Mouse (Mus musculus) T-helper 1 cell (primary cell): ENCODE data around the gene Nhlrc2.

ENCODE experiments used
- in situ Hi-C: fragments of 300-600 bp; cut with MboI, MseI; formaldehyde crosslinking; loops from one replicate; pipeline ENCODE4 v1.15.1; 2025; ENCODE audit warnings: high pct_unique_total_duplicates

Gene Nhlrc2

DNA sequence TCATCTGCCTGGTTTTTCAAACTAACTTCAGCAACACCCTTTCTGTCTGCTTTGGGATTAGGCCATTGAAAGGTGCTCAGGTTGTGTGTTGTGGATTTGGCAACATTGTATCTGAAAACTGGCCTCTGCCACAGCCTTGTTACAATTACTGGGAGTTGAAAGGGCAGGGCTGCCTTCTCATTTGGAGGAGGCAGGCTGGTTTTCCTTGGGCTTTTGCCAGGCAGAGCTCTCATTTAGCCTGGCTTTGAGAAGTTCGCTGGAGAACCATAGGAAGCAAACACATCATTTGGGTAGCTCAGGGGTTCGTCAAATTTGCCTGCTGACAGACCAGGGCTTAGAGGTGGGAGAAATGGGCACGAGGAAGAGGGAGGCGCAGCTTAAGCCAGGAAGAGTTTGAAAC lies 71.5 kb downstream of the Nhlrc2 start:
- in situ Hi-C loops, result no loop called here

DNA sequence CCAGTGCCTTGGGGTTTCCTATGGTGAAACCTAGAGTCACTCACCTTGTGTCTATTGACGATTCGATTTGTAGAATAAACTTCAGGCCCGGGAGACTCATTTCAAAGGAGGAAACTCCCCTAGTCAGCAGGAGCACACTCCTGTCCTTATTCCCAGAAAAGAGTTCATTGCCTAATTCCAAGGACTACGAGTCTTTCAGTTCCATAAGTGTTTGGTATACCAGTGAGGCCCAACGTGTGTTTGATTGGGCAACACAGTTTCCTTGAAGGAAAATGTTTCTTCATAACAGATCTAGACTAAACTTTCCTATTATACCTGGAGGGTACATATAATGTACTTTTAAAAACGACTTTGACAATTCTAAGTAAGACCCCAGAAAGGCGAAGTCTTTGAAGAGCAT lies 73.8 kb downstream of the Nhlrc2 start:
- in situ Hi-C loops, result no loop called here

DNA sequence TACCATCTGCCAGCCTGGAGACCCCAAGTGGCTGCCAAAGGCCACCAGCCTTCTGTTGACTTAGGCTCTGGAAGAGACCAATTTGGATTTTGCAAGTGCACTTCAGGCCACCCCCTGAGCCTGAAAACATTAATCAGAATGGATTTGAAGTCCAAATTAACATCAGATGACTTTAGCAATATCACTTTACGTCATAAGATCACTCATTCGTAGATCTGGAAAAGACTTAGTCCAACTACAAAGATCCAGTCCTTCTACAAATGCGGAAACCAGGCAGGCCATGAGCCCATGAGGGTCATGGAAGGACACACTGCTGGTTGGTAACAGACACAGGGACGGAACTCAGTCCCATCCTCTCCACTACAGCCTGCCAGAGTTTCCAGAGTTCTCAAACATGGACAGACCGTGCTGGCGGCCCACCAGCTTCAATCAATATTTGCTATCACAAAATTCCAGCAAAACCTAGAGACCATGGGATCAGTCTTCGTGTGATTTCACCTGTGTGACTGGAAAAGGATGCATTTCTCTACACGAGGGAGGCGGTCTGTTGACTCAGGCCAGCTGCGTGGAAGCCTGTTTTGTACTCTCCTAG lies 79.9 kb downstream of the Nhlrc2 start:
- in situ Hi-C loops, result no loop called here

DNA sequence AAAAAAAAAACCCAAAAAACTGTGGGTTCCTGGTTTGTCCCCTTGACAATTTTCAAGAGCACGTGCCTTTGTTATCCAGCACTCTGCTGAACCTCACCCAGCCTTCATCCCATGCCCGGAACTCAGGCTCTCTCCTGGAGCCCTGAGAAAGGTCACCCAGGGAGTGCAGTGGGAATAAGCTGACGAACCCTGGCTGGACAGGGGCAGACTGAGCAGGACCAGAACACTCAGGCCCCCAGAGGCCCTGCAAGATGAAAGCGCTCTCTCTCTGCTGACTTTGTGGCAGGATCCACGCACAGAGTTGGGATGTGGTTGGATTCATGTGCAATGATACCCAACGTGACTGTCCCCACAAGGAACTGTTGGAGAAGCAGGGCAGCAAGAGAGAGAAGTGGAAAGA lies 81.6 kb downstream of the Nhlrc2 start:
- in situ Hi-C loops, result no loop called here

DNA sequence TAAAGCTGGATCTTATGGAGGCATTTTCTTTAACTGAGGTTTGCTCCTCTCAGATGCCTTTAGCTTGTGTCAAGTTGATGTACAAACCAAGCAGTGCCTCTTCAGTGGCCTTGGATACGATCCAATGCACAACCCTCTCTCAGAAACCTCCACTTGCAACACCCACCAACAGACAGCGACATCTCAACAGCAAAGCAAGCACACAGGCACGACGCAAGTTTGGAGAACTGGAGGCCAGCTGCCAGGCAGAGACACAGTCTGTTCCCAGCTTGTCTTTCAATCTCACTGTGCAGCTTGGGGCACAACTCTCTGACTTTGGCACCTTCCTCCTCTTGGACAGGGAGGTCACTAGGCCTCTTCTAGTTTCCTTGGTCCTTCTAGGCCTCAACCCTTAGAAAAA lies 83.0 kb downstream of the Nhlrc2 start:
- in situ Hi-C loops, result no loop called here

DNA sequence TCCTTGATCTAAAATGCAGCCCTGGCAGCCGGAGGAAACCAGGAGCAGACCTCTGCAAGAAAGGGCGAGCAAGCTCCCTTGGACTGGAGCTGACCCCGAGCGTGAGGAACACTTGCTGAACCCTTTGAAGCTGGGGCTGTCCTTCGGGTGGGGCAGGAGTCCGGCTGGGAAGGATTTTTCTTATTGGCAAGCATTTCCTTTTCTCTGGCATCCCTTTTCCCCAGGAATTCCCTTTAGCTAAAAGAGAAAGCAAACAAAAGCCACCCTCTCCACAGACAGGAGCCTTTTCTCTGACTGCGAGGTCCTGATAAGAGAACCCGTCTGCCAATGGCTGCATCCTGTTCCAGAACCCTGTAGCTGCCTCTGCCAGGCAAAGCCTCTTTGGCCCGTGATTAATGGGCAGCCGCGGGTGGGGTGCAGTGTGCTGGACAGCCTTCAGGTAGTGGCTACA lies 83.4 kb downstream of the Nhlrc2 start:
- in situ Hi-C loops, result no loop called here

DNA sequence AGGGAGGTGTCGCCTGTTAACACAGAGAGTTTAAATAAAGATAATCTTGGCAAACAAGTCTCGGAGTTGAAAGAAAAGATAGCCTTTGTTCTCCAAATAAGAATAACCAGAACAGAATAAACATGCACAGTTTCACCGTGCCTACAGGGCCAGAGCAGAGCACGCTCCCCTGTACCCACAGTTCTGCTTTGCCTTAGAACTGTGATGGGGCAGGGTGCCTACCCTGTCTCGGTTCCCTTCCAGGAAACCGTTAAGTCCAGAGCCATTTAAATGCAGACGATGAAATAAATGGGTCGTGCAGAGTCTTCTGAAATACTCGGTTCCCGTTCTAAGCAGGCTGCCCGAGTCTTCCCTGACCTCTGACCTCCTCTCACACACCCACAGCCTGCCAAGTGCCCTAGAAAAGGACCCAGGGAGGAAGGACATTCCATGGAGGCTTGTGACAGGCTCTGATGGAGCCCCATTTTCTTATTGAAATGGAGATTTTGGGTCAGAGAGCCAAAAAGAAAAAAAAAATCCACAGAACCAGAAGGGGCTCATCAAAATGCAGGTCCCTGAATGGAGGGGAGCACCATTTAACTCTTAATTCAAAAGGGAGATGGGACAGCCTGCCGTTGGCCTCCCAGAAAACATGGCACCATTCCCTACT lies 89.1 kb downstream of the Nhlrc2 start:
- in situ Hi-C loops, result no loop called here

DNA sequence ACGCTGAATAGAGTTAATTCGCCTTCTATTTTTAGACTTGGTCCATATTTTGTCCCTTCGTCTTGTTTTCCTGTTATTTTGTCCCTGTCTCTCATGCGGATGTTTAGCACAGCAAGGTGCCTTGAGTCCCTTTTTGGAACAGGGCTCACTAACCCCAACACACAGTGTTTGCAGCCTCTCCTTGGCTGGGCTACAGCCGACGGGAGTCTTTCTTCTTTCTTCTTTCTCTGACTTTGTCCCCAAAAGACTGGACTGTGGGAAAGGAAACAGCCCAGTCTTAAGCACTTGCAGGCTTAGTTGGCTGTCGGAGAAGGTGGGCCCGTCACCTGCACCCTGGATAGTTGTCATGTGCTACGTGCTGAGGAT lies 89.6 kb downstream of the Nhlrc2 start:
- in situ Hi-C loops, result no loop called here

DNA sequence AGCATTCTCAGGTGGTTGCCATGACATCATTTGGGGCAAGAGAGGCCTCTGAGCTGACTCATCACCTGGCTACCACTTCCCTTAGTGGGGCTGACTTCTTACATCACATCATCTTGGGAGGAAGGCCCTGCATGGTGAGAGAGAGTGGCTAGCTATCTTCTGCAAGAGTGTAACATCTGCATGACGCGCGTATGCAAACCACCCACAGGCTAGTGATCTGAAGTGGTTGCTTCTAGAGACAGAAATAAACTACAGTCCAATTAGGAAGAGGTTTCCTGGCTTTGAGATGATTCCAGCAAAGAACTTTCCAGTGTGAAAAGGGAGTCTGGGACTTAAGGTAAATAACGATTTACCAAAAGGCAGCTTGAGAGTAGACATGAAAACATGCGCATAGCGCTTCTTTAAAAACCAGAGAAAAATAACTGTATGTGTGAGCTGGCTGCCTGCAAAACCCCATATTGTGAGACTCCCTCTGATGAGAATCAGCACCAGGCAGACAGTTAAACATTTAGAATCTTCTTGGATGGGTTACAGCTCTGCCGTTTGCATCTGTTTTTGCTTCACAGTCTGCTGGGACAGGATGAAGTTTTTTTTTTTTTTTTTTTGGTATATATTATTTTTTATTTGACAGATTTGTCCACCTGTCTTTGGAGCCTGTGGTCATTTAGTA lies 99.5 kb downstream of the Nhlrc2 start:
- in situ Hi-C loops, result no loop called here

DNA sequence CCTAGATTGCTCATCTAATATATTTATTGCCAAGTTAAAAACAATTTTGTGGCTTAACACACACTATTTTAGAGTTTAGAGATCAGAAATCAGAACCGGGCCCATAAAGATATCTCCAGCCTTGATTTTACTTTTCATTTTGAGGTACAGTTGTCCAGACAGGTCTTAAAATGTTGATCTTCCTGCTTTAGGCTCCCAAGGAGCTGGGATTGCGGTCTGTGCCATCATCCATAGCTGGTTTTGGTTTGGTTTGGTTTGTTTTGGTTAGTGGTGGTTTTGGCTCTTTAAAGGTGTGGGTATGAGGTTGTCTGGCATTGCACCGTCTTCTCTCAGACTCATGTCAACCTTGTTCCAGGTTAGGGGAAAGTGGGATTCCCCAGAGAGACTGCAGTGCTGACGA lies 103.2 kb downstream of the Nhlrc2 start:
- in situ Hi-C loops, result no loop called here

DNA sequence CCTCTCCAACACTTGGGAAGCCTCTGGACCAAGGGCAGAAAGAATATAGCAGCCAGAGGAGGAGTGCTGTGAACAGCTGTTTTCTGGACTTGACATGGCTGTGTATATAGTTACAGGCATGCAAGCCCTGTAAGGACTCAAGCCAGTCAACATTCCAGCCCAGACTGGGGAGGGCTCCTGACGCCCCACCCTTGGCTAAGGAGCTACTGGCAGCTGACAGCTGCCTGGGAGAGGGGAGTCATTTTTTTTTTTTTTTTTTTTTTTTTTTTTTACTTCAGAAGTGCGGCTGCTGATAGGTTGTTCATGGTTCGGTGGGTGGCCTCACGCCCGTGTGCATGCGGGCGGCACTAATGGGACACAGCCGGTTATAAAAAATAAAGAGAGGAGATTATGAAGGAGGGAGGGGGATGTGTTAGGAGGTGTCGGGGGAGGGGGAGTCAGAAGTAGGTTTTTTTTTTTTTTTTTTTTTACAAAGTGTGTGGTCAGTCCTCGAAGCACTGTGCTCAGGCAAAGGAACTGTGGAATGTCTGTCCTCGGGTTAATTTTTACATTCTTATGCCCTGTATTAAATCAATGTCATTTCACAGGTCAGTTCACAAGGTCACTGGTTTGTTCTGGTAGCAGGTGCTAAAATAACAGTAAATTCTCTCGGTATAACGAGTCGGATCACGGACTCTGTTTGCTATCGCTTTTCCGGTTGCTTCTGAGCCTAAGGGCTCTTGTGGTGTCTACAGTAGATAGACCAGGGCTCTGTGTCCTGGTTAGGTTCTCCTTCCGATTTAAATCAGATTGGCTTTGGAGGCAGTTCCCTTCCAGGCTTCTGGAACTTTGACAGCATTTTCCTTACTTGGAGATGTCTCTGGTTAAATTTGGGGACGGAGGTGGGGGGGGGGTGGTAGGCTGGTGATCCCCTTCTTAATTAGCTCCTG lies 104.2 kb downstream of the Nhlrc2 start:
- in situ Hi-C loops, result no loop called here
